Mouse (Mus musculus): ENCODE measurements around the gene Sos1.
"Not testable (repeated sequence)": the region's sequence is repeated elsewhere in the genome, so short reads cannot be mapped to it uniquely, and the experiment has no call there.

Gene Sos1

DNA sequence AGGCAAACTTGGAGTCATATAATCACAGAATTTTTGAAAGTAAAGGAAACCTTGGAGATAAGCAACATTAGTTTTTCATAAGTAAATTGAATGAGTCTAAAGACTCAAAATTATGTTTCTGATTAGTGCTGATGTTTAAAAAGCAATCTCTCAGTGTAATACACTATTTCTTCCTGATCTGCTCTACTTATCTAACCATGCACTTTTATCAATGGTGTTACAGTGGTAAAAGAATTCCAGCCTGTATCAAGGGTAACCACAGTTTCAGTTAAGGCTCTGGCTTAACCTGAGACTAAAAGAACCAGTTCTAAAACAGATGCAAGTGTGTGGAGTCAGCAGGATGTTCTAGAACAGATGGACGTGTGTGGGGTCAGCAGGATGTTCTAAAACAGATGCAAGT is 59.3 kb downstream of the Sos1 start:
- no peak for DNase-seq (ENCODE audit: low spot score)

DNA sequence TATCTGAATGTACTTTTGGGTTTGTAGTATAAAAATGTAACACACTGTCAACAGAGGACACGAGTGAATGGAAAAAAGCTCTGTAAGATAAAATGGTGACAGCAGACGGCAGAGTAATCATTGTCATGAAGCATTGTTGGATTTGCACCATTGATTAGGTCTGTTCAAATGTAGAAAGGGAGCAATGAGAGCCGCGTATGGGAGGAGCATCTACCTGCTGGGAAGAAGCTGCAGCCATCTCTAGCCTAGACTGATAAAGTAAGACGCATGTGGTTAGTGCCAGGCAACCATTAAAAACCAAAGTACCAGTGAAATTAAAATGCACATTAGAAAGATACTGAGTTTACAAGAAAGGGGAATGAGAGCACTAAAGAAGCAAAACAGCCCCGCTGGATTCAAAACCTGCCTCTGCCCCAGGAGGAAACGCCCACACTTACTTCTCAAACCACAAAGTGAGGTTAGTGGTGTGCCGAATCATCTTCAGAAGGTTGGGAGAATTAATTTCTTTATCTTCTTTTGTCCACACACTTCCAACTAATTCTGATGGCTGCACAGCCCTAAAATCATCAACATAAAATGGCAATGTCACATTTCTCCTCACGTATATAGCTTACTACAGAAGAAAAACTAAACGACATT is 61.6 kb downstream of the Sos1 start:
- no peak for DNase-seq (ENCODE audit: low spot score)

DNA sequence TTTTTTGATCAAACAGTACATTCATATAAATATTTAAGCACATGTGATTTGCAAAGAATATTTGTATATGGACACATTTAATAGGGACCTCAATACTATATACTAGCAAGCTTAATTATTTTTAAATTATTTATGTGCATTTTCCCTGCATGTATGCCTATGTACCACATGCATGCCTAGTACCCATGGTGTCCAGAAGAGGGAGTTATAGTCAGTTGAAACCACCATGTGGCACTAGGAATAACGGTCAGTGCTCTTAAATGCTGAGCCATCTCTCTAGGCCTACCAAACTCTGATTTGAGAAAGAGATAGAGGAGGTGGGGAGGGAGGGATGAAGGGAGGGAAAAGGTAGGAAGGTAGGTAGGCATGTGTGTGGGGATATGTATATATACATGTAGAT is 69.1 kb downstream of the Sos1 start:
- DNase-seq (ENCODE audit: low spot score): no peak

DNA sequence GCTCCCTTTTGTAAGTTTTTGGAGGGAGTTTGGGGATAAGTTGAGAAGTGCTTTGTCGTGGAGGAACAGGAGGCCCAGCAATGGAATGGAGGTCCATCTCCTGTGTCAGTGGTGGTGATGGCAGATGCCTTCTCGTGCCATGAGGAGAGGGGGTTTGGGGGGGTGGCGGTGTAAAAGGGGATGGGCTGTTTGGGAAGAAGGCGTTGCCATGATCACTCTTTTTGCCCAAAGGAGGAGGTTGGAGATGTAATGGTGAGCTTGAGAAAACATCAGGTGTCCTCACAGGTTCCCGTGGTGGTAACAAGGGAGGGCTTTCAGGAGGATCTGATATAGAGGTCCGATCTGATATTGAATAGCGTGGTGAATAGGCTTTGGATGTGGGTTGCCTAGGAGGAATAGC is 82.0 kb downstream of the Sos1 start:
- DNase-seq (ENCODE audit: low spot score): no peak

DNA sequence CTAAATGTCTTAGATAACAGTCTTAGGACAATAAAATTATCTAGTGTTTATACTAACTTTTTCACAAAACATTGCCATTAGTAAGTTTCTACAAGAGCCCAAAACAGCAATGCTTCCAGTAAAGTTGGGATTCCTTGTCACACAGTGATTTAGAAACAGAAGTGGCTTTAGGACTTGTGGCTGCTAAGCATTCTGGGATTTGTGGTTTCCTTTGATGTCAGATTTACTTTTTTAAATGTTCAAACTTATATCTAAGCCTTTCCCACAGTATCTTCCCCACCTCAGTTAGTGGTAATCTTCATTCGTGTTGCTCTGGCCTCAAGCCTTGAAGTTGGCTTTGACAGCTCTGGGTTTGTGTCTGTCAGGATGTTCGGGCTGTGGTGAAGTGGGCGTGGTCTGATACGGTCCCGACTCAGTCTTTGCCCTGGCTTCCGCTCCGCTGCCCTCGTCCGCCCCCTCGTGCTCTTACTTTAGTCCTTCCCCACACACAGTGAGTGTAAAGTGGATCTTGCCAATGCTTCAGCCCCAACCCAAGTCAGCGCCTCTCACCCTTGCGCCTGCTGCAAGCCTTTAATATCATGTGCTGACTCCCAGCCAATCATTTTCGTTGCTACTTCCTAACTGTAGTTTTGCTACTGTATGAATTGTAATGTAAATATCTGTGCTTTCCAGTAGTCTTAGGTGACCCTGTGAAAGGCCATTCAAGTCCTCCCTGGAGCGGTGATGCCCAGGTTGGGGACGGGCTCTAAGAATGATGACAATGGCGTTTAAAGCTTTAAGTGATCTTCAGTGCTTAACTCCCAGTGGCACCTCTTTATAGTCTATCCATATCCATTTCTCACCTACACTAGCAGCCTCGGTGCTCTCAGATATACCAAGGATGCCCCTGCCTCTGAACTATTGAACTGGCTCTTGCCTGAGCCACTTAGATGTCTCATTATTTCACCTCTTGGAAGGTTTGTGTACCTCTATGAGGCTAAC is 88.5 kb downstream of the Sos1 start:
- DNase-seq (ENCODE audit: low spot score): no peak

DNA sequence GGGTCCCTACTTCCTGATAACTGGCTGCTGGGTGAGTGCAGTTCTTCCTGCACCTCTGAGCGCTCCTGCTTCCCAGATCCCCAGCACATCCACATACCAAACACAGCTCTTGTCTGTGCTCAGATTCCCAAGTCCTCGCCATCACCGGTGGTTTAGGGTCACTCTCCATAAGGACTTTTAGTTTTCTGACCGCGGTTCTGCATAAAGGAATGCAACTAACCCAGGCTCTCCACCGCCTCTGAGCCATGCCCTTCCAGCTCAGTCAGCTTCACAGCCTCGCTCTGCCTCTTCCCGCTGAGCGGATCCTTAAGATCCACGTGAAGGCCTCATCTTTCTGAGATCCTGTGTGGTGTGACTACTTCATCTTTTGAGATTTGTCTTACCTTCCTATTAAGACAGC is 90.2 kb downstream of the Sos1 start:
- DNase-seq (ENCODE audit: low spot score): no peak

DNA sequence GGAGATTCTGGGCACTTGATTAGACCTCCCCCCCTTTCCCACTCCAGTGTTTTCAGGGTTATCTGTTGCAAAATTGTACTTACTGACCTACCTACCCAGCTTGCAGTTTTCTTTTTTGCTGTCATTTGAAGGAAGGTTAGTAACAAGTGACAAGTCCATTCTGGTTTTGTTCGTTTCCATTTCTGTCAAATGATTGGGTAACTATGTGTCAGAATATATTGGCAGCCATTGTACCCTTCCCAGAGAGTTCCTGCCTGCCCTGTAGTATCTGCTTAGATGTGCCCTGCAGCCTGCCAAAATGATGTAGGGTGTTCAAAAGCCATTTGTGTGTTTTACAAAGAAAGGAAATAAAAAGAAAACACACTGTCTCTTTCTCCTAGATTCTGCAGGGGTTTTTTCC is 94.6 kb downstream of the Sos1 start:
- no peak for DNase-seq (ENCODE audit: low spot score)

DNA sequence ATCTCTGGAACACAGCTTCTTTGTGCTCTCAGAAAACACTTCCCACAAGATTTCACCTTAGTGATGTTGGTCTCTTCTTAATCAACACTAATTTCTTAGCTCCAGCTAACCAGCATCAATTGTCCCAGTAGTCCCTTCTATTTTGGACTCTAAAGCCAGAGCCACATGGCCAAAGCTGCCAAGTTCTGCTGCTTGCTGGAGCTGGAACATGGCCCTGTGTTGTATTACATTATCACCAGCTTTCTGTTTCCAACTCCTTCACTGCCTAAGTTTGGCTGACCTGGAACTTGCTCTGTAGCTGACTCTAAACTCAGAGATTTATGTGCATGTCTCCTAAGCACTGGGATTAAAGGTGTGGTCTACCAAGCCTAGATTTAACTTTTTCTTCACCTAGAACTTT is 101.9 kb downstream of the Sos1 start:
- DNase-seq (ENCODE audit: low spot score): not testable (repeated sequence)

DNA sequence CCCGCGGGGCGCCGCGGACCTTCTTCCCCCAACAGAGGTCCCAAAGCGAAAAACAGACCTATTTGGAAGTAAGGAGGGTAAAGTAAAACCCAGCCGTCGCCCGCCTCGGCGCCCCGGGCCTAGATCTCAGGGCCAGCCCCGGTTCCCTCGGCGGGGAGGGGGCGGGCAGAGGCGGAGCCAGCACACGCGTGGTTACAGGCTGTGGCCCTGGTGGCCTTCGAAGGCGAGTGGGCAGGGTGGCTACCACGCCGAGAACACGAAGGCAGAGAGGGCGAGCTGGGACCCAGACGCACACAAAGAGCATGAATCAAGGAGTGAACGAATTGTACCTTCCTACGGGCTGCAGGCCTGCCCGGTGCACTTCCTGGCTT is 106.5 kb downstream of the Sos1 start:
- DNase-seq (ENCODE audit: low spot score): no peak

DNA sequence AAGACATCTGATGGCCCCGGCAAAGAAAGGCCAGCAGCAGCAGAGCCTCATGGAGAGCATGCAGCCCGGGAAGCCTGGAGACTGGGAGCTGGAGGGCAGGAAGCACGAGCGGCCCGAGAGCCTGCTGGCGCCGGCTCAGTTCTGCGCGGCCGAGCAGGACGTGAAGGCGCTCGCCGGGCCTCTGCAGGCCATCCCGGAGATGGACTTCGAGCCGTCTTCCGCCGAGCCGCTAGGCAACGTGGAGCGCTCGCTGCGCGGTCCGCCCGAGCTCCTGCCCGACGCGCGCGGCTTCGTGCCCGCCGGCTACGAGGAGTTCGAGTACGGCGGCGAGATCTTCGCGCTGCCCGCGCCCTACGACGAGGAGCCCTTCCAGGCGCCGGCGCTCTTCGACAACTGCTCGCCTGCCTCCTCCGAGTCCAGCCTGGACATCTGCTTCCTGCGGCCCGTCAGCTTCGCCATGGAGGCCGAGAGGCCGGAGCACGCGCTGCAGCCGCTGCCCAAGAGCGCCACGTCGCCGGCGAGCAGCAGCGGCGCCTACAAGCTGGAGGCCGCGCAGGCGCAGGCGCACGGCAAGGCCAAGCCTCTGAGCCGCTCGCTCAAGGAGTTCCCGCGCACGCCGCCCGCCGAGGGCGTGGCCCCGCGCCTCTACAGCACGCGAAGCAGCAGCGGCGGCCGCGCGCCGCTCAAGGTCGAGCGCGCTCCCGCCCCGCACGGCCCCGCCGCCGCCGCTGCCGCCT is 107.1 kb downstream of the Sos1 start, which contains the start of gene Gm10190:
Gene Gm10190, minus strand, starts transcription at position 553 of the 737 bp plus-strand sequence.
- peak; percentile 51 for DNase-seq (ENCODE audit: low spot score)

DNA sequence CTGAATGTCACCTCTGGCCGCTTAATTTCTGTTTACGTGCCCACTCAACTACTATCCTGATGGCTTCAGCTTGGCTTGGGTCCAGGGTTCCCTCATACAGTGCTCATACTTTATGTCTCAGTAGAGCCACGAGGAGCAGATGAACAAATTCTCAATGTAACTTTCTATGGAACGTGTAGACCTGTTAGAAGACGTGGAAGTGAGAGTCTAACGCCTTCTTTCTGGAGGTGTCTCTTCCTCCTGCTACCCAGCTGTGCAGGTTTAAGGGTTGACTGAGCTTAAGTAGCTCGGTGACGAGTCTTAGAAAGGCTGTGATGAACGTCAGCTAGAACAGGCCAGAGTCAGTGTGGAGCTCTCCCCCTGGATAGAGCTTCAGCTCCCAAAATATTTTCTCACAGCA is 111.6 kb downstream of the Sos1 start:
- DNase-seq (ENCODE audit: low spot score): no peak

DNA sequence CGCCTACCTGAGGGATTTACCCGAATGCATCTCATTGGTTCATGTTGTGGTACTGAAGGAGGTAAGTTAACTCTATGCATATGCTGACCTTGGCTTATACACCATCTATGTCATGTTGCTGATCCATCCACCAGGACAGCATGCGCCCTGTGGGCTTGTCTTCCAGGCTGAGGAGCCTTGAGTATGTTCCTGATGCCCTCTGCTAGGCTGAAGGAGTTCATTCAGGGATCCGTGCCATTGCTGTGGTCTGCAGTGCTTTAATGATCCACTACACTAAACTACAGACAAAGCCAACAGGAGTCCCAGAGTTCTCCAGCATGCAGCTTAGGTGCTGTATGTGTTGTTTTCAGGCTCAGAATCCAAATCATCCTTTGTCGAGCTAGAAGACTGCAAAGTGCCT is 113.0 kb downstream of the Sos1 start:
- DNase-seq (ENCODE audit: low spot score): no peak

DNA sequence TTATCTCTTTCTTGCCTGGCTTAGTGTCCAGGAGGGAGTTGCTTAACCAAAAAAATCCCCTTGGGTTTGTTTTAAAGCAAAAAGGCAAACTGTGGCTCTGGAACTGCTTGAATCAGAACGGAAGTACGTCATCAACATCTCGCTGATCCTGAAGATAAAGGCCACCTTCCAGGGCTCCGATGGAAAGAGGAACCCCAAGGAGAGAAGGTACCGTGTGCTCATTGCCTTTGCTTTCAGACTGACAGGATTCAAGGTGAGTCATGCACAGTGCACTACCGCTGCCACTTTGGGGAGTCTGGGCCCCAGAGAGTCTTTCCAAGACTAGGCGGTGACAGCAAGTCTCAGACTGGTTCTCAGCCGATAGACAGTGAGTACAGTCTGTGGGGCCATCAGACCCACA is 120.0 kb downstream of the Sos1 start:
- DNase-seq (ENCODE audit: low spot score): no peak

DNA sequence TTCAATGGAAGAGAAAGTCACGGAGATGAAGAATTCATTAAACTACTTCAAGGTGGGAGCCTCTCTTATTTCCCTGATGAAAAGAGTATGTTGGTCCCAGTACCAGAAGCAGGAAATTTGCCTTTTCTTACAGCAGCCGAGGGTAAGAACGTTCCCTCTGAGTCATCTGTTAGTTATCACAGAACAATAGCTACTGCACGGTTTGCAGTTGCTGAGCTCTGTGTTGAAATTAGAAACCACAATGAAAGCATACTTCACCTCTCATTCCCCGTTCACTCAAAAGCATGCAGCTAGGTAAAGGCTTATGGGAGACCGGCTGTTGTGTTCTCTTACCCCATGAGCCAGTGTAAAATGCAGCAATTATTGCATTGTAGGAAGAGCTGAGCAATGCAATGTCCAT is 133.0 kb downstream of the Sos1 start:
- no peak for DNase-seq (ENCODE audit: low spot score)

DNA sequence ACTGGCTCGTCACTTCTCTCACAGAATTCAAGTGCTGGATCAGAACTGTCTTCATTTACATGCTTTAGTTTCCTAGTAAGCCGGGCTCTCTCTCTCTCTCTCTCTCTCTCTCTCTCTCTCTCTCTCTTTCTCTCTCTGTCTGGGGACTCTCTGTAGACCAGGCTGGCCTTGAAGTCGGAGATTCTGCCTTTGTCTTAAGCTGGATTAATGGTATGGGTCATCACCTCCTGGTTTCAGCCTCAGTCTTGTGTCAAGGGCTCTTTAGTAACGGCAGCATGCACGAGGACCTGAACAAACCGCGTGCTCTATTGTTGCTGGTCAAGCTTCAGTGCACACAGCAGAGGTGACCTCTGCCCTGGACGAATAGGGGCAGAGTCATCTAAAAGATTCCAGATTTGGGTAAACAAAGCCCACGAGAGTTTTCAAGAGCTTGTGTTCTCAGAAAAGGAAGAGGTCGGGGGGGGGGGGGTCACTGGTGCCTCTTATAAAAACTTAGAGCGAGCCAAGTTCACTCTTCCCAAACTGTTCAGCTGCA is 133.6 kb downstream of the Sos1 start:
- DNase-seq (ENCODE audit: low spot score): no peak

DNA sequence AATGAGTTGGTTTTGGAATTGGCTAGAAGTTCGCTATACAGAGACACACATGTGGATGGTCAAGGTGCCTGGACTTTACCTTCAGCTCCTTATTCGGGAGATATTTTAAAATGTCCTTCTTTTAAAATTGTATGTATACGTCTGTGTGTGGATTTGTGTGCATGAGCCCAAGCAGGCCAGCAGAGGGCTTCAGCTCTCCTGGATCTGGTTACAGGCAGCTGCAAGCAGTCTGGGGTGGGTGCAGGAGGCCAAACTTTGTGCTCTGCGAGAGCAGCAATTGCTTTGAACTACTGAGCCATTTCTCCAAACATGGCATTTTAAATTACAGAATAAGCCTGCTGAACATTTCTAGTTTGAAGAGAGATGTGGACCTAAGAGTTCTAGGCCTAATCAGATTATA is 135.0 kb downstream of the Sos1 start:
- no peak for DNase-seq (ENCODE audit: low spot score)
